Mouse (Mus musculus) frontal cortex, postnatal 36 days (tissue): ENCODE results near the gene Nkx2-3.

Source experiments
- DNase-seq, 2 experiments: peaks; one replicate each; pipeline ENCODE4 v3.0.0; 2022; ENCODE audit warnings: low spot score in 2 of 2

Gene Nkx2-3

DNA sequence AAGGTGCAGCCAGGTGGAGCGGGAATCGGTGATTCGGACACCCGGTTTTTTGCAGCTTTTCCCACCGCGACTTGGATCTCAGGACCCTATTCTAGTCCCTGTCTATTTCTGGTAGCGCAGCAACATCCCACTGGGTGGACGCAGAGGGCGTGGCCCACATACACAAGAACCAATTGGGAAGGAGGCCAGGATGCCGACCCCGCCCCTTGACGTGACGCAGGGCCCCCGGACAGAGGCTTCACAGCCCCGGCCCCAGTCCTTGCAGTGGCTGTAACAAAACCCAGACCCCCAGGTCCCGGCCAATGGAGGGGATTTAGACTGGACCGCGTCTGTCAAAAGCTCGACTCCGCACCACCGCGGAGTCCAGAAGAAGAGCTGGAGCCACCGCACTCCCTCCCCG is at the start of gene Nkx2-3:
Nkx2-3 (plus strand) TSS at position 275 of the 400 bp plus-strand sequence.
- DNase-seq: no peak

- DNase-seq: no peak
These were observed 49.0 kb upstream of the Nkx2-3 start for GRCm38 (mm10) chr19:43563166-43563565.

- DNase-seq: no peak
These were observed 43.8 kb upstream of the Nkx2-3 start for GRCm38 (mm10) chr19:43568298-43568697.

DNA sequence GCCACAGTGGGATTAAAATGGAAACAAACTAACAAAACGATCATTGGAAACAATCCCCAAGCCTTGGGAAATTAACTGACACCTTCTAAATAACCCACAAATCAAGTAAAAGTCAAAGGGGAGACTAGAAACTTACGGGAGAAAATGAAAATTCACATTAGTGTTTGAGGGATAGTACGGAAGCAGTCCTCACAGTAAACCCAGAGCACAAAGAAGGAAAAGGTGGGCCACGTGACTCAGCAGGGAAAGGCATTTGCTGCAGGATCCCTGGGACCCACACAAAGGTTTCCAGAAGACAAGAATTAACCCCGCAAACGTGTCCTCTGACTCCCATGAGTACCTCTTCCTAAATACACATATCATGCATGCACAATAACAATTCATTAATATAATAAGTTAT is 43.0 kb upstream of the Nkx2-3 start:
- no peak for DNase-seq

- peak; percentile 65 to 69 for DNase-seq
These were observed 41.0 kb upstream of the Nkx2-3 start for GRCm38 (mm10) chr19:43570831-43571790.

DNA sequence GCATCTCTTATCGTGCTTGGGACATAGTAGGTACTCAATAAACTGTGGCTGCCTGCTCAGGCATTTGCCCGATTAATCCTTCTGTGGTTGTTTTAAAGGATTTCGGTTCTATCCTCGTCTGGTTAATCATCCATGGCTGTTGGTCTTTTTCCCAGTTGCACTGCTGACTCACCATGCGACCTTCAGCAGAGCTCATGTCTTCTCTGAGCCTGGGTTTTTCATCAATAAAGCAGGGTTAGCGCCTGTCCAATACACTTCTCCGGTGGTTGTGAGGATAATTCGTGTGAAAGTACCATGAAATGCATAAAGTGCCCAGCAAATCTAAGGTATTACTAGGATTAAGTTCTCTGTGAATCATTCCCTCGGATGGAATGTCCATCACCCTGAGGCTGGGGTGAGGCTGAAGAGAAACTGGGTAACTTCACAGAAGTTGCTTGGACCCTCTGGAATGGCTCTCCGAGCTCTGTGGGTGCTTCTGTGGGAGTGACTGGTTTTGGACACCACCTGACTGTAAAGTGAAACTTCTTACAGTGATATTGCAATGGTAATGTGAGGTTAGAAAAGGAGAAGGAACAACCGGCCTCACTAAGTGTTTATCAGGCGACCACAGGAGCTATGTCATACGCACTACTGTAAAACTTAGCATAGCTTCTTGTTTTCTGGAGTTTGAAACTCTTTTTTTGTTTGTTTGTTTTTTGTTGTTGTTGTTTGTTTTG is 32.9 kb upstream of the Nkx2-3 start:
- no peak for DNase-seq

DNA sequence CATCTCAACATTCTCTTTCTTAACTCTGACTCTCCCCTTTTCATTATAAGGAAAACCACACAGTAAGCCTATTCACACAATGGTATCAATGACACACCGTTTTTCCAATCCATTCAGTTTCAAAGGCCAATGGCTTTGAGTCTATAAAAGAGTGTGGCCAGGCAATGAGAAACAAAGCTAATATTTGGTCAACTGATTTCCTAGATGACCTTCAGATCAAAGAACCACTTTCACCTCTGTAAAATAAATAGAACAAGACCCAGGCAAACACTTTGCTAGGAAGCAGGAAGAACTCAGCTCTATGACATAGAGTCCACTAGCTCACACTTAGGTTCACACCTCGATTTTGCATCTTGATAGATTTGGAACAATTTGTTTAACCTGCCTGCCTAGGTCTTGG is 30.9 kb upstream of the Nkx2-3 start:
- DNase-seq: no peak

GRCm38 (mm10) chr19:43583192-43583591 is 28.9 kb upstream of the Nkx2-3 start:
- no peak for DNase-seq

- no peak for DNase-seq
These were observed 28.5 kb upstream of the Nkx2-3 start for GRCm38 (mm10) chr19:43583595-43583994.

DNA sequence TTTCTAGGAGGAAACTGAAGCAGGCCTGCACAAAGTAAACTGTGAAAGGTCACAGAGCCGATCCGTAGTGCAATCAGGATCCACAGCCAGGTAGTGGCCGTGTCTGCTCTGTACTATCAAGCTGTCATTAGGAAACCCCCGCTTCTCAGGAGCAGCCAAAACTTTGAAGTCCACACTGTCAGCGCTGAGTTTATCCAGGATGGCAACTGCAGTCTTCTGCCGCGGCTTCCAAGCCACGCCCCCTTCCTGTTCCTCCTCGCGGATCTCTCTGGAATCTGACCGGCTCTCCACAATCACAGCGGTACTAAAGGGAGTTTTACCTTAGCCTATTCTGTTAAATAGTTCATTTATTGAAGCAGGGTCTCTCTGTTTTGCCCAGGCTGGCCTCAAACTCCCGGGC is 27.3 kb upstream of the Nkx2-3 start:
- no peak for DNase-seq

GRCm38 (mm10) chr19:43592026-43592425 is 20.1 kb upstream of the Nkx2-3 start:
- no peak for DNase-seq

- DNase-seq: no peak
These were observed 15.1 kb upstream of the Nkx2-3 start for GRCm38 (mm10) chr19:43596981-43597380.

DNA sequence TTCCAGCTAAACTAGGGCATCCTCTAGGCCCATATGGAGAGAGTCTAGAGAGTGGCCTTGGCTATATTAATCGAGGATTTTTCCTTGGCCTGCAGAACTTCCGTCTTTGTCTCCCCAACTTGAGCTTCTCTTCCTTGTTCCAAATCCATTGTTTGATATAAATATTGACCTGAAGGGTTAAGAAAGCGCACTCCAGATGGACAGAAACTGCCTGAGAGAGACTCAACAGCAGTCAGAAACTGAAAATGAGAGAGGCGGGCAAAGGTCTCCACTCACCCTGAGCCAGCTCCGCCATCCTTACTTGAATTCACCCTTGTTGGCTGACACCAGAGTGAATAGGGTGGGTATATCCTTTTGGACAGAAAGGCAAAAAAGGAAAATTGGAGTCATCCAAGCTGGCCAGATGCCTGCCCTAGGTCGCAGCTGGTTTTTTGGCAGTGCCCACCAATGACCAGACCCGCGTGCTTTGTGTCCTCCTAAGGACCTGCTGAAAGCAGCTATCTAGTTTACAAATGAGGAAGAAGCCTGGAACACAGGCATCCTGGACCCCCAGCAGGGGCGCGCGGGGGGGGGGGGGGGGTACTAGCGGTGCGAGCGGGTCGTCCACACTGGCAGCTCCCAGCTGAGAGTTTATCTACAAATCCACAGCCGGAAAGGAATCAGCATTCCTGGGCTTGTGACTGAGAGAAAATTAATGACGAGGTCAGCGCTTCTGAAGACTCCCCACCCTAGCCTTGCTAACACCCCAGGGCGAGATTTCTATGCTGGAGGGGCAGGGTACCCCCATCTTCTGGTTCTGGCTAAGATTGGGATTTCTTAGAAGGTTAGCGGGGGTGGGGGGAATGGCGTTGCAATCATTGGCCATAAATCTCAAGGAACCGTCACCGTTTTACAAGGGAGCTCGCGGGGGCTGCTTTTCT is 13.1 kb upstream of the Nkx2-3 start:
- DNase-seq: no peak

GRCm38 (mm10) chr19:43599776-43600544 is 12.2 kb upstream of the Nkx2-3 start:
- no peak for DNase-seq

DNA sequence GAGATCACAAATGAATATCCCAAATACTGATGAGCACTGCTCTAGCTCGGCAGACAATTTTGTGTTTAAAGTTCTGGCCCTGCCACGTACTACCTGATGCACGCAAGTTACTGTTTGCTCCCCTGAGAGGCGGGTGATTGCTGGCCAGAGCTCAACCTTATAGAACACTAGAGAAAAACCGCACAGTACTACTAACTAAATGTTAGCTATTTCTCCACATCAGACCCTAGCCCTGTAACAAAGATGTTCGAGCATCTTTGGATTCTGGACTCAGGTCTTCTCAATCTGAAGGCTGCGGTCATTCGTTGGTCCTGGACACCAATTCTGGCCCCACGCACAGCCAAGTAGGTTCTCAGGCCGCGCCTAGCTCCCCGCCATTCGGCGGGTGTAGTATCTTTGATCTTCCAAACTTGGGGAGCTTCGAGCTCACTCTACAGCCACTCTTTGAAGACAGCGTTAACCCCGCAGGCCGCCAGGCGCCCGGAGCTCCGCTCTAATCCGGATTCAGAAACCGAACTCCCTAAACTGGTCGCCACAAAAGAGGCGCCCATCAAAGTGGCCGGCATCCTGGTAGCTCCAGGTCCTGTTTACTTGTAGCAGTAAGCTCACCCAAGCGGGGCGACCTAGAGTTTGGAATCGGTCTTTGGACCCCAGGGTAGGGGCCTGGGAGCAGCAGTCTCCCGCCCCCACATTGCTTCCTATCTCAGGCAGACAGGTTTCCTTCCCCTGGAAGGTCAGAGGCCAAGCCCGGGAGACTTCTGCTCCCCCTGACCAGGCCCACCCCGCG is 11.4 kb upstream of the Nkx2-3 start:
- DNase-seq: no peak

DNA sequence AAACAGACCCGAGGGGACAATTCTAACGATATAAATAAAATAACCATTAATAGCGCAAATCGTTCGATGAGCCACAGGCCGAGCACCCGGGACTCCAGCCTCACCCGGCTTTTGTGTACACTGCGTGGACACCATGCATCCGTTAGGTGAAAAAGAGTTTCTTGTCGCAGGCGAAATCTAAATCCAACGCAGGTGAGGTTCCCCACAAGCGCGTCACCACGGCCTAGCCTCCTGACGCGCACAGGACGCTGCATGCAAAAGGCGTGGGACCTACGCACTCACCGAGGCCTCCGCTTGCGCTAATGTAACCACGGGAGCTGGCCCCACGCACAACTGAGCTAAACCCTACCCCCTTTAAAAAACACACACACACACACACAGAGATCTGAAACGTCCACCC is 10.7 kb upstream of the Nkx2-3 start:
- DNase-seq: no peak

GRCm38 (mm10) chr19:43601996-43602590 is 10.0 kb upstream of the Nkx2-3 start:
- no peak for DNase-seq

GRCm38 (mm10) chr19:43603521-43603920 is 8.6 kb upstream of the Nkx2-3 start:
- no peak for DNase-seq

- no peak for DNase-seq
These were observed 7.5 kb upstream of the Nkx2-3 start for GRCm38 (mm10) chr19:43604492-43605120.
